Mouse (Mus musculus): ENCODE results near the gene Zc3h7b. TPM values are rescaled to one million over a fixed set of nuclear protein-coding genes. Genes with fewer than 3 reads are reported as not detected.

Zc3h7b gene
- total and polyA plus RNA-seq, 2 experiments from 2014 or later = 14.3 to 41.4 TPM

GRCm38 (mm10) chr15:81803425-81803951, 58.6 kb downstream of the Zc3h7b start:
- peak overlapping the region; percentile 38; the same call in 1 of the 2 replicates for H3K4me3 ChIP-seq (ENCODE audit: low read depth, low read length)
- WGBS = 44% methylated on average over 4 of the region's 4 CpGs
- TF ChIP-seq CTCF (IDR thresholded peaks at IDR 0.05; ENCODE audit: low read depth) (no peak), EP300 (IDR thresholded peaks at IDR 0.05; ENCODE audit: low read depth) (no peak)

GRCm38 (mm10) chr15:81804172-81804571, 59.3 kb downstream of the Zc3h7b start:
- TF ChIP-seq CTCF (IDR thresholded peaks at IDR 0.05; ENCODE audit: low read depth) (no peak), EP300 (IDR thresholded peaks at IDR 0.05; ENCODE audit: low read depth) (no peak)
- no peaks in the 10 kb centered on the region for H3K27me3 ChIP-seq (ENCODE audit: control insufficient read depth, insufficient read depth, low read length)
- no peaks in the 10 kb centered on the region for H3K36me3 ChIP-seq (replicated peaks; ENCODE audit: control insufficient read depth, insufficient read depth, low read length)
- no peak overlapping the region for H3K4me2 ChIP-seq (ENCODE audit: low read depth, low read length)
- no peaks in the 10 kb centered on the region for H3K9me3 ChIP-seq (replicated peaks; ENCODE audit: control insufficient read depth, low read length)
- no peak overlapping the region for H3K9ac ChIP-seq (replicated peaks; ENCODE audit: low read depth, low read length)
- DNase-seq (ENCODE audit: low spot score) = no peak
- H3K4me1 ChIP-seq (ENCODE audit: control insufficient read depth, insufficient read depth) = peaks cover 47% of the 10 kb centered on the region
- WGBS = 80% methylated on average over 1 of the region's 1 CpGs
- no peak for ATAC-seq (ENCODE audit: insufficient read depth, low read depth)
- no peak overlapping the region for H3K27ac ChIP-seq (ENCODE audit: low read depth)
- H3K4me3 ChIP-seq (ENCODE audit: low read depth, low read length) = no peak overlapping the region

More at GRCm38 (mm10) chr15:81803425-81803951, 58.6 kb downstream of the Zc3h7b start:
- Histone ChIP-seq H3K4me2 (ENCODE audit: low read depth, low read length) (peak overlapping the region; percentile 61), H3K27ac (ENCODE audit: low read depth) (peak overlapping the region; percentile 86; the same call in 1 of the 2 replicates), H3K4me1 (ENCODE audit: control insufficient read depth, insufficient read depth) (peaks cover 41% of the 10 kb centered on the region), H3K36me3 (replicated peaks; ENCODE audit: control insufficient read depth, insufficient read depth, low read length) (no peaks in the 10 kb centered on the region), H3K27me3 (ENCODE audit: control insufficient read depth, insufficient read depth, low read length) (no peaks in the 10 kb centered on the region), H3K9me3 (replicated peaks; ENCODE audit: control insufficient read depth, low read length) (no peaks in the 10 kb centered on the region), H3K9ac (replicated peaks; ENCODE audit: low read depth, low read length) (peak overlapping the region; percentile 44; the same call in 1 of the 2 replicates)
- DNase-seq (ENCODE audit: low spot score) (no peak), ATAC-seq (ENCODE audit: insufficient read depth, low read depth) (no peak)

GRCm38 (mm10) chr15:81804883-81805282, 60.0 kb downstream of the Zc3h7b start:
- ATAC-seq (ENCODE audit: insufficient read depth, low read depth) = no peak
- H3K9ac ChIP-seq (replicated peaks; ENCODE audit: low read depth, low read length) = no peak overlapping the region
- no peaks in the 10 kb centered on the region for H3K9me3 ChIP-seq (replicated peaks; ENCODE audit: control insufficient read depth, low read length)
- 0 out of 2 replicates have a peak overlapping the region, but pooled peaks have one; percentile 61 for H3K27ac ChIP-seq (ENCODE audit: low read depth)
- DNase-seq (ENCODE audit: low spot score) = no peak
- H3K36me3 ChIP-seq (replicated peaks; ENCODE audit: control insufficient read depth, insufficient read depth, low read length) = no peaks in the 10 kb centered on the region
- H3K4me2 ChIP-seq (ENCODE audit: low read depth, low read length) = no peak overlapping the region
- H3K4me3 ChIP-seq (ENCODE audit: low read depth, low read length) = no peak overlapping the region
- whole genome bisulfite sequencing = 73% methylated on average over 3 of the region's 3 CpGs
- no peaks in the 10 kb centered on the region for H3K27me3 ChIP-seq (ENCODE audit: control insufficient read depth, insufficient read depth, low read length)
- no peak for TF ChIP-seq CTCF (IDR thresholded peaks at IDR 0.05; ENCODE audit: low read depth)
- TF ChIP-seq EP300 (IDR thresholded peaks at IDR 0.05; ENCODE audit: low read depth) = no peak
- H3K4me1 ChIP-seq (ENCODE audit: control insufficient read depth, insufficient read depth) = peaks cover 54% of the 10 kb centered on the region

GRCm38 (mm10) chr15:81805624-81806023, 60.8 kb downstream of the Zc3h7b start:
- DNase-seq (ENCODE audit: low spot score) = peak; percentile 77
- no peak for ATAC-seq (ENCODE audit: insufficient read depth, low read depth)
- no peak overlapping the region for H3K4me2 ChIP-seq (ENCODE audit: low read depth, low read length)
- WGBS = 22% methylated on average over 6 of the region's 6 CpGs
- no peaks in the 10 kb centered on the region for H3K27me3 ChIP-seq (ENCODE audit: control insufficient read depth, insufficient read depth, low read length)
- H3K4me1 ChIP-seq (ENCODE audit: control insufficient read depth, insufficient read depth) = peaks cover 55% of the 10 kb centered on the region
- no peaks in the 10 kb centered on the region for H3K9me3 ChIP-seq (replicated peaks; ENCODE audit: control insufficient read depth, low read length)
- H3K36me3 ChIP-seq (replicated peaks; ENCODE audit: control insufficient read depth, insufficient read depth, low read length) = no peaks in the 10 kb centered on the region
- H3K4me3 ChIP-seq (ENCODE audit: low read depth, low read length) = no peak overlapping the region
- TF ChIP-seq CTCF (IDR thresholded peaks at IDR 0.05; ENCODE audit: low read depth) (no peak), EP300 (IDR thresholded peaks at IDR 0.05; ENCODE audit: low read depth) (no peak; the same call in 1 of the 2 replicates)
- H3K9ac ChIP-seq (replicated peaks; ENCODE audit: low read depth, low read length) = no peak overlapping the region
- H3K27ac ChIP-seq (ENCODE audit: low read depth) = peak overlapping the region; percentile 61

GRCm38 (mm10) chr15:81806621-81807404, 62.0 kb downstream of the Zc3h7b start:
- H3K4me1 ChIP-seq (ENCODE audit: control insufficient read depth, insufficient read depth) = peaks cover 55% of the 10 kb centered on the region
- H3K4me2 ChIP-seq (ENCODE audit: low read depth, low read length) = no peak overlapping the region
- peak overlapping the region; percentile 61 for H3K27ac ChIP-seq (ENCODE audit: low read depth)

More at GRCm38 (mm10) chr15:81806621-81807404, 62.0 kb downstream of the Zc3h7b start:
- WGBS = 74% methylated on average over 4 of the region's 4 CpGs
- TF ChIP-seq EP300 (IDR thresholded peaks at IDR 0.05; ENCODE audit: low read depth) (no peak), CTCF (IDR thresholded peaks at IDR 0.05; ENCODE audit: low read depth) (no peak)
- Histone ChIP-seq H3K36me3 (replicated peaks; ENCODE audit: control insufficient read depth, insufficient read depth, low read length) (no peaks in the 10 kb centered on the region), H3K4me3 (ENCODE audit: low read depth, low read length) (no peak overlapping the region), H3K9ac (replicated peaks; ENCODE audit: low read depth, low read length) (no peak overlapping the region), H3K27me3 (ENCODE audit: control insufficient read depth, insufficient read depth, low read length) (no peaks in the 10 kb centered on the region), H3K9me3 (replicated peaks; ENCODE audit: control insufficient read depth, low read length) (no peaks in the 10 kb centered on the region)
- no peak for ATAC-seq (ENCODE audit: insufficient read depth, low read depth)
- no peak for DNase-seq (ENCODE audit: low spot score)
